Mouse (Mus musculus): ENCODE measurements at regions not wholly inside any gene's neighbourhood (a gene's known extent, or its start where the extent isn't known, plus 50 kb on each side); places are given as distances from the start of the nearest gene placed in this dataset.

DNA sequence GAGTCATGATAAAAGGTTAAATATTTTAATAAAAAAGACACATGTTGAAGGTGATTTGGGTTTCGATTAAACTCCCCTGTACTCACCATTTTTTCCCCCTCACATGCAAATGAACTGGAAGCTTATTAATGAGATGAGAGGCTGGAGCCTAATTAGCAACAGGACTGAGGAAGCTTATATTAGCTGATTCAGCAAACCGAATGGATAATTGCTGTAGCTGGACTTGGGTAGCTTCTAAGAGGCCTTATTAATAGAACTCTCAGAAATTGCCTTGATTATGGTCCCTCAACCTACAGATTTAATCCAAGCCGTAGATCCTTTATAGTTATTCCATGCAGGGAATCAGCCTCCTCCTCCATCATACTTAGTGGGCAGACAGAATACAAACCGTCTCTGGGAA lies 369.7 kb downstream of the Lmx1a start:
- H3K4me3 ChIP-seq, result no peak overlapping the region
- no peaks in the 10 kb centered on the region for H3K4me1 ChIP-seq (replicated peaks)
- no peak overlapping the region for H3K4me2 ChIP-seq
- no peak overlapping the region for H3K27ac ChIP-seq (ENCODE audit: poor library complexity, severe bottlenecking)
- H3K9ac ChIP-seq, result no peak overlapping the region
- H3K27me3 ChIP-seq (replicated peaks), result no peaks in the 10 kb centered on the region
- WGBS, result 76% methylated on average over 4 of the region's 4 CpGs
- H3K9me3 ChIP-seq (replicated peaks), result no peaks in the 10 kb centered on the region
- ATAC-seq (ENCODE audit: insufficient number of reproducible peaks, low FRiP score), result no peak
- no peaks in the 10 kb centered on the region for H3K36me3 ChIP-seq

GRCm38 (mm10) chr1:168064065-168064664 lies 367.9 kb downstream of the Pbx1 start:
- H3K9me3 ChIP-seq (replicated peaks), result no peaks in the 10 kb centered on the region
- H3K4me2 ChIP-seq, result no peak overlapping the region
- no peak overlapping the region for H3K4me3 ChIP-seq
- 69% methylated on average over 7 of the region's 7 CpGs for WGBS
- no peak overlapping the region for H3K9ac ChIP-seq
- H3K4me1 ChIP-seq (replicated peaks), result no peaks in the 10 kb centered on the region
- ATAC-seq (ENCODE audit: insufficient number of reproducible peaks, low FRiP score), result no peak
- H3K27ac ChIP-seq (ENCODE audit: poor library complexity, severe bottlenecking), result no peak overlapping the region
- H3K36me3 ChIP-seq, result no peaks in the 10 kb centered on the region
- H3K27me3 ChIP-seq (replicated peaks), result no peaks in the 10 kb centered on the region

DNA sequence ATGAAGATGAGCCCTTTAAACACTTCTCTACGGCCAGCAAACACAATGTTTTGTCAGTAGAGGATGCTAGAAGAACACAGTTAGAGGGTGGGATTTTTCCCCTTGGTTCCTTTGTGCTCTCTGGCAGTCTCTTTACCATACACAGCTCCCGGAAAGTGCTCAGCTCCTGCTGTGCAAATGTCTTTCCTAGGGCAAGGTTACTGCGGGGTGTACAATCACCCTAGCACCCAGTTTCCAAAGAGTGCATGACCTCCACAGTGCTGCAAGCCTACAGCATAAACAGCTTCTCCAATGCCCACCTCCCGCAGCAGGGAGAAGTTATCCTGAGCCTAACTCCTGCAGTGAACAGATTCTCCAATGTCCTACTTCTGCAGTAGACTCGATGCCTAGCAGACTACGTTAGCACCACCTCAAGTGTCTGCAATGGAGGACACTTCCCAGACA lies 366.4 kb downstream of the Pbx1 start:
- Histone ChIP-seq H3K4me3 (no peak overlapping the region), H3K4me2 (no peak overlapping the region), H3K9me3 (replicated peaks) (no peaks in the 10 kb centered on the region), H3K27me3 (replicated peaks) (no peaks in the 10 kb centered on the region), H3K9ac (no peak overlapping the region), H3K27ac (ENCODE audit: poor library complexity, severe bottlenecking) (no peak overlapping the region), H3K4me1 (replicated peaks) (no peaks in the 10 kb centered on the region), H3K36me3 (no peaks in the 10 kb centered on the region)
- 57% methylated on average over 6 of the region's 6 CpGs for WGBS
- no peak for ATAC-seq (ENCODE audit: insufficient number of reproducible peaks, low FRiP score)

DNA sequence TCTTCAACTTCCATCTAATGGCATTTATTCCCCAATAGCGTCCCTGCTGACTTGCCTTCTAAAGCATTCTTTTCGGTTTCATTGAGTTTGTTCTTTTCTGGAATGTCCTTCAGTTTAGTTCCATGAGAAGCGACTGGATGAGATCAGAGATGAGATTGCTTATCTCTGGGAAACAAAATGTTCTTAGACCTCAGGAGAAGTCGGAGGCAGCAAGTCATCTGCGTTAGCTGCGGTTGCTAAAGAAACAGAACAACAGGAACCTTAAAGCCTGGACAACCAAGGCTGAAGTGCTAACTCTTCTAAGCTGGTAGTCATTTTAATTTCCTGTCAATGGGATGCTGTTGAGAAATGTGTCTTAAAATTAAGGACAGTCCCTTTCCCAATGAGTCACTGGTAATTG lies 365.3 kb downstream of the Pbx1 start:
- ATAC-seq (ENCODE audit: insufficient number of reproducible peaks, low FRiP score), result no peak
- H3K4me3 ChIP-seq, result no peak overlapping the region
- H3K4me2 ChIP-seq, result no peak overlapping the region
- no peaks in the 10 kb centered on the region for H3K27me3 ChIP-seq (replicated peaks)
- H3K9ac ChIP-seq, result no peak overlapping the region
- H3K27ac ChIP-seq (ENCODE audit: poor library complexity, severe bottlenecking), result no peak overlapping the region
- 66% methylated on average over 6 of the region's 6 CpGs for WGBS
- H3K4me1 ChIP-seq (replicated peaks), result no peaks in the 10 kb centered on the region
- H3K36me3 ChIP-seq, result no peaks in the 10 kb centered on the region
- H3K9me3 ChIP-seq (replicated peaks), result no peaks in the 10 kb centered on the region

GRCm38 (mm10) chr1:168068003-168068919 lies 363.8 kb downstream of the Pbx1 start:
- H3K4me3 ChIP-seq, result no peak overlapping the region
- H3K9ac ChIP-seq, result no peak overlapping the region
- H3K36me3 ChIP-seq, result no peaks in the 10 kb centered on the region
- WGBS, result 66% methylated on average over 9 of the region's 9 CpGs
- H3K9me3 ChIP-seq (replicated peaks), result no peaks in the 10 kb centered on the region
- no peak for ATAC-seq (ENCODE audit: insufficient number of reproducible peaks, low FRiP score)
- no peak overlapping the region for H3K4me2 ChIP-seq
- H3K27me3 ChIP-seq (replicated peaks), result no peaks in the 10 kb centered on the region
- no peak overlapping the region for H3K27ac ChIP-seq (ENCODE audit: poor library complexity, severe bottlenecking)
- no peaks in the 10 kb centered on the region for H3K4me1 ChIP-seq (replicated peaks)

DNA sequence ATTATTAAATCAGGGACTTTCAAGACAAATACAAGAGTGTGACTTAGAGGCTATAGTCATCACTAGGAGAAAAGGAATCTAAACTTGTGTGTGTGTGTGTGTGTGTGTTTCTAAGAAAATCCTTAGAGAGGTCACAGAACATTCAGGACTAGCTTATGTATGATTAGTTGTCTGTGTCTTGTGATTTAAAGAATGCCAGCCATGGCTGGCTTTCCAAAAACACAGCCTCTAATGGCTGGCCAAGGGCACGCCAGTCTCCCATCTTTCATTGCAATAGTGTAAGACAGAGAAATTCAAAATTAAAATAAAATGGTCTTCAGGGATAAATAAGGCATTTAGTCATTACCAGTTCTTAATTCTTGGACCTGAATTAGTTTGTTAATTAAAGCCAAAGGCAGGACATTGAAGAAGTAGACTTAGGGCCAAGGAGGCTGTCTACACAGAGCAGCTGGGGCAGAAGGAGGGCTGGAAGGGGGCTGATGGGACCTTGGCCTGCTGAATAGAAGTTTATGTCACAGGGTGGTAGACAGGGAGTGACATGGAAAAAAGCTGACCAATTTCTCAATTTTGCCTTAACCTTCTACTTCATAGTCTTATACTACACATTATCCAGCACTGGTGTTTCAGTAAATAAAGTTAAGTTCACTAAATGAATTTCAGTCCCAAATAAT lies 363.0 kb downstream of the Pbx1 start:
- H3K27me3 ChIP-seq (replicated peaks), result no peaks in the 10 kb centered on the region
- no peak for ATAC-seq (ENCODE audit: insufficient number of reproducible peaks, low FRiP score)
- H3K9me3 ChIP-seq (replicated peaks), result no peaks in the 10 kb centered on the region
- no peak overlapping the region for H3K4me3 ChIP-seq
- H3K36me3 ChIP-seq, result no peaks in the 10 kb centered on the region
- no peak overlapping the region for H3K27ac ChIP-seq (ENCODE audit: poor library complexity, severe bottlenecking)
- no peak overlapping the region for H3K9ac ChIP-seq
- no peaks in the 10 kb centered on the region for H3K4me1 ChIP-seq (replicated peaks)
- H3K4me2 ChIP-seq, result no peak overlapping the region
- 91% methylated on average over 1 of the region's 1 CpGs for WGBS
